Mouse (Mus musculus): ENCODE measurements around the gene 9230110F15Rik. TPM values are rescaled to one million over a fixed set of nuclear protein-coding genes. Genes with fewer than 3 reads are reported as not detected.

9230110F15Rik gene
- not detected for polyA plus RNA-seq (2014; fragmentation: Illumina TruSeq; extraction: RNeasy Lipid Tissue Mini Kit (QIAGEN cat#74804); ENCODE audit: low read depth, low replicate concordance)

DNA sequence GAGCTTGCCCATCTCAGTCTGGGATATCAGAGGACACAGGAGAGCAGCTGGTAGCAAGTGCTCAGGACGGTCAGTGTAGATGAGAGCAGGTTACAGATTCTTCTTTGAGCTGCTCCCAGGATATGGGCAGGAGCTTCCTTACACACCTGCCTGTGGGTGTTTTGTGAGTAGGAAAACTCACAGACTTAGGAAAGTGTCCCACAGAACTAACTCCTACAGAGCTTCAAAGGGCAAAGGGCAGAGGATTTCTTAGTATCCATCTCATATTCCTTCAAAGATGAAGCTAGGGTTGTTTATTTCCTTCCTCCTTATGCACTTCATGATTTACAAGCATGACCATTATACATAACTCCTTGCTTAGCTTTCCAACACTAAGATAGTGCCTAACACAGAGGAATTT is at the start of gene 9230110F15Rik:
Gene 9230110F15Rik, minus strand, starts transcription at position 101 of the 400 bp plus-strand sequence.

GRCm38 (mm10) chr9:35790001-35790400 is 53.9 kb downstream of the 9230110F15Rik start, which contains the start of the genes Gm27235 and D730048I06Rik:
Gene Gm27235 (minus strand): TSS chr9:35790101.
Gene D730048I06Rik (minus strand): TSS chr9:35790112.

Other genes starting within 250 kb of the 9230110F15Rik start
- gene Pate4, start 232.2 kb downstream of the 9230110F15Rik start, polyA plus RNA-seq (2014; fragmentation: Illumina TruSeq; extraction: RNeasy Lipid Tissue Mini Kit (QIAGEN cat#74804); ENCODE audit: low read depth, low replicate concordance), result not detected
- gene Pate3, start 195.9 kb downstream of the 9230110F15Rik start, polyA plus RNA-seq (2014; fragmentation: Illumina TruSeq; extraction: RNeasy Lipid Tissue Mini Kit (QIAGEN cat#74804); ENCODE audit: low read depth, low replicate concordance), result not detected
- not detected for gene Pate1, start 156.8 kb downstream of the 9230110F15Rik start, polyA plus RNA-seq (2014; fragmentation: Illumina TruSeq; extraction: RNeasy Lipid Tissue Mini Kit (QIAGEN cat#74804); ENCODE audit: low read depth, low replicate concordance)
- not detected for gene Gm17677, start 103.1 kb downstream of the 9230110F15Rik start, polyA plus RNA-seq (2014; fragmentation: Illumina TruSeq; extraction: RNeasy Lipid Tissue Mini Kit (QIAGEN cat#74804); ENCODE audit: low read depth, low replicate concordance)
- gene Gm17727, start 66.0 kb downstream of the 9230110F15Rik start, polyA plus RNA-seq (2014; fragmentation: Illumina TruSeq; extraction: RNeasy Lipid Tissue Mini Kit (QIAGEN cat#74804); ENCODE audit: low read depth, low replicate concordance), result not detected
- gene Gm27235, start 54.0 kb downstream of the 9230110F15Rik start, polyA plus RNA-seq (2014; fragmentation: Illumina TruSeq; extraction: RNeasy Lipid Tissue Mini Kit (QIAGEN cat#74804); ENCODE audit: low read depth, low replicate concordance), result not detected
- not detected for gene D730048I06Rik, start 54.0 kb downstream of the 9230110F15Rik start, polyA plus RNA-seq (2014; fragmentation: Illumina TruSeq; extraction: RNeasy Lipid Tissue Mini Kit (QIAGEN cat#74804); ENCODE audit: low read depth, low replicate concordance)
- not detected for gene 9230113P08Rik, start 64.3 kb upstream of the 9230110F15Rik start, polyA plus RNA-seq (2014; fragmentation: Illumina TruSeq; extraction: RNeasy Lipid Tissue Mini Kit (QIAGEN cat#74804); ENCODE audit: low read depth, low replicate concordance)

All from kidney, adult 10 weeks (tissue).